ENCODE assay signal across 25 mouse cellular contexts in the genomic region with DNA sequence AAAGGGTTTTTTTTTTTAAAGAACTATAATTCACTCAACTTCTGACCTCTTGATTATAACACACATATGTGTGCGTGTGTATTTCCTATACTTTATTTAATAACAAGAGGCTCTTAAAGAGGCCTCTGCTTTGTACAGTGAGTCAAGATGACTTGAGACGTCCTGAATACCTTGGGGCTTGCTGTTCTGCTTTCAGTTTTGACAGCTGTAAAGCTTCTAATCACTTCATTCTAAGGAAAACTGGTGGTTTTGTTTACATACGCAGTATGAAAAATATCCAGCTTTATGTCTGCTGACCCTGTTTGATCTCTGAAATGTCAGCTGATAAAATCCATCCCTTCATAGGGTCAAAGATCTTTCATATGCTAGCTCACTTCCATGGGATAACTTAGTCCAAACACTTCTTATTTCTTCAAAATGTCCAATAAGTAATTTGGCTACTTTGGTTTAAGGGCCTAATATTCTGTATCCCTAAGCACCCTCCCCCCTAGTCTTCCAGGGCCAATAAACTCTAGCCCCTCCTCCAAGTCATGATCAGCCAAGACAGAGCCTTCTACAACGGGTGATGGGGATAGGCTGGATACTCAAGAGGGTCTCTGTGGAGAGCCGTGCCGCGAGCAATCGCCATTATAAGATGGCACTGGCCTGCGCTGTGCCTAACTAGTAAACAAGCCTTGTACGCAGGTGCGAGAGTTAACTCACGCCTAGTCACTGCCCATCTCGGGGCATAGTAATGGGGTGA. TPM values are rescaled to one million over a fixed set of nuclear protein-coding genes. Genes with fewer than 3 reads are reported as not detected.
DNase-seq lines count a peak whose midpoint lies in the region; ATAC-seq lines count a peak whose summit lies in the region.
"Had no signal": no experiment of that assay in that cellular context is flagged by ENCODE, and none has a peak within 500 bp of the region (broad histone marks: within the 10 kb centered on the region; RNA-seq: fewer than 3 reads in every experiment).

No protein-coding gene starts in this region.

- H3K36me3 ChIP-seq in kidney, embryonic 16.5 days (ENCODE audit: insufficient read depth, low read length) = no peaks in the 10 kb centered on the region
- no peaks in the 10 kb centered on the region for H3K36me3 ChIP-seq in lung, embryonic 16.5 days (ENCODE audit: control insufficient read depth, insufficient read depth, low read length)
- H3K36me3 ChIP-seq in hindbrain, embryonic 13.5 days = no peaks in the 10 kb centered on the region
- H3K36me3 ChIP-seq: embryonic facial prominence, embryonic 15.5 days; forebrain, embryonic 10.5 days; G1E; heart, embryonic 13.5 days; hindbrain, embryonic 12.5 days had no signal

- ATAC-seq in kidney, embryonic 16.5 days (ENCODE audit: low FRiP score, low TSS enrichment) = peak; percentile 59; the same call in 1 of the 2 replicates
- peak; percentile 82 for ATAC-seq in lung, embryonic 16.5 days (ENCODE audit: low read depth)
- ATAC-seq in hindbrain, embryonic 13.5 days (ENCODE audit: low FRiP score) = no peak
- ATAC-seq: CD4-positive, CD25-positive, alpha-beta regulatory T cell, adult 4 months; forebrain, embryonic 14.5 days had no signal

- H3K4me1 ChIP-seq in kidney, embryonic 16.5 days (ENCODE audit: insufficient read depth, low read length) = no peaks in the 10 kb centered on the region
- peaks cover 4% of the 10 kb centered on the region for H3K4me1 ChIP-seq in lung, embryonic 16.5 days (replicated peaks; ENCODE audit: control insufficient read depth, insufficient read depth, low read length)
- H3K4me1 ChIP-seq in hindbrain, embryonic 13.5 days (replicated peaks) = peaks cover 5% of the 10 kb centered on the region; the same call in 1 of the 2 replicates
- H3K4me1 ChIP-seq: embryonic facial prominence, embryonic 15.5 days; hindbrain, embryonic 12.5 days had no signal

- 81% methylated on average over 13 of the region's 13 CpGs for WGBS in kidney, embryonic 16.5 days
- 65% methylated on average over 13 of the region's 13 CpGs for WGBS in lung, embryonic 16.5 days
- 91% methylated on average over 13 of the region's 13 CpGs for WGBS in hindbrain, embryonic 13.5 days

- no peak overlapping the region for H3K4me2 ChIP-seq in kidney, embryonic 16.5 days (replicated peaks; ENCODE audit: low read depth, low read length)
- no peak overlapping the region for H3K4me2 ChIP-seq in lung, embryonic 16.5 days (ENCODE audit: low read depth, low read length)
- H3K4me2 ChIP-seq in hindbrain, embryonic 13.5 days = no peak overlapping the region
- H3K4me2 ChIP-seq: embryonic facial prominence, embryonic 15.5 days; heart, embryonic 13.5 days; hindbrain, embryonic 12.5 days had no signal

- H3K9me3 ChIP-seq in kidney, embryonic 16.5 days (ENCODE audit: low read length) = no peaks in the 10 kb centered on the region
- H3K9me3 ChIP-seq in lung, embryonic 16.5 days (ENCODE audit: control insufficient read depth, low read length) = no peaks in the 10 kb centered on the region
- no peaks in the 10 kb centered on the region for H3K9me3 ChIP-seq in hindbrain, embryonic 13.5 days
- H3K9me3 ChIP-seq: embryonic facial prominence, embryonic 15.5 days; forebrain, embryonic 10.5 days; G1E; heart, embryonic 13.5 days; hindbrain, embryonic 12.5 days had no signal

- no peak overlapping the region for H3K27ac ChIP-seq in kidney, embryonic 16.5 days (ENCODE audit: low read length)
- H3K27ac ChIP-seq in lung, embryonic 16.5 days (ENCODE audit: low read length) = 0 out of 2 replicates have a peak overlapping the region, but pooled peaks have one; percentile 17
- no peak overlapping the region for H3K27ac ChIP-seq in hindbrain, embryonic 13.5 days
- H3K27ac ChIP-seq: embryonic facial prominence, embryonic 15.5 days; forebrain, embryonic 10.5 days; heart, adult 2 months; heart, embryonic 13.5 days; hindbrain, embryonic 12.5 days had no signal

- intact Hi-C loops in heart, postnatal 36 days (cut with DNase I) = no loop called here

- H3K4me3 ChIP-seq in kidney, embryonic 16.5 days (ENCODE audit: low read length) = no peak overlapping the region
- no peak overlapping the region for H3K4me3 ChIP-seq in lung, embryonic 16.5 days (ENCODE audit: low read length)
- H3K4me3 ChIP-seq in hindbrain, embryonic 13.5 days = no peak overlapping the region
- H3K4me3 ChIP-seq: embryonic facial prominence, embryonic 15.5 days; erythroblast, embryonic 14.5 days; forebrain, embryonic 10.5 days; heart, adult 2 months; heart, embryonic 13.5 days; hindbrain, embryonic 12.5 days had no signal

- DNase-seq in heart, adult 11 months = peak; percentile 58
- no peak for DNase-seq in heart, postnatal 36 days
- DNase-seq in kidney, adult 9 months = no peak
- DNase-seq in lung, postnatal 4 days = no peak
- DNase-seq in forelimb bud, embryonic 11.5 days (ENCODE audit: low read depth, low spot score) = peak; percentile 14
- DNase-seq: adrenal gland, postnatal 10 days; B cell, adult 2 months; cerebellum, adult 11 months; cerebellum, adult 8-10 months; cerebellum, postnatal 14 days; embryo, embryonic 11 days; gastrocnemius, postnatal 10 days; heart, adult 2 months; heart, postnatal 4 days had no signal

- H3K27me3 ChIP-seq in kidney, embryonic 16.5 days (ENCODE audit: insufficient read depth, low read length) = no peaks in the 10 kb centered on the region
- H3K27me3 ChIP-seq in lung, embryonic 16.5 days (ENCODE audit: control insufficient read depth, insufficient read depth, low read depth, low read length) = no peaks in the 10 kb centered on the region
- H3K27me3 ChIP-seq in hindbrain, embryonic 13.5 days = no peaks in the 10 kb centered on the region
- H3K27me3 ChIP-seq: embryonic facial prominence, embryonic 15.5 days; heart, embryonic 13.5 days; hindbrain, embryonic 12.5 days had no signal

- H3K9ac ChIP-seq in kidney, embryonic 16.5 days (replicated peaks; ENCODE audit: low read length) = no peak overlapping the region
- H3K9ac ChIP-seq in lung, embryonic 16.5 days (ENCODE audit: low read length) = no peak overlapping the region
- H3K9ac ChIP-seq in hindbrain, embryonic 13.5 days = no peak overlapping the region
- H3K9ac ChIP-seq: embryonic facial prominence, embryonic 15.5 days; heart, embryonic 13.5 days; hindbrain, embryonic 12.5 days had no signal

RNA-seq across cellular contexts. Expression of a gene that starts 34.8 kb away (rescaled TPM):
- total RNA-seq in heart, postnatal 36 days (2021) = 10 to 100 TPM; 13.8 to 14.7 TPM
- polyA plus RNA-seq in kidney, embryonic 16.5 days (2015; fragmentation: Nextera tagmentation; extraction: Ambion mirVana) = 41.4 and 43.5 TPM in 2 replicates
- polyA plus RNA-seq in lung, embryonic 16.5 days (2015; fragmentation: Nextera tagmentation; extraction: Ambion mirVana) = 47.9 and 49.4 TPM in 2 replicates
- polyA plus RNA-seq in hindbrain, embryonic 13.5 days (2015; fragmentation: Nextera tagmentation; extraction: Ambion mirVana) = 85.9 and 87.1 TPM in 2 replicates

Comparison
In these comparisons a context has a peak if more than half of its experiments do, and no peak if none do; other contexts are left out.
1. DNase-seq: peak in heart, adult 11 months (single experiment) and forelimb bud, embryonic 11.5 days (single experiment); none in heart, postnatal 36 days (0 of 2), kidney, adult 9 months (single experiment) and lung, postnatal 4 days (0 of 2).